Mouse (Mus musculus) activated CD4-positive, CD25-positive, alpha-beta regulatory T cell, adult 4 months (primary cell): ENCODE results near the gene Tbc1d10c. TPM values are rescaled to one million over a fixed set of nuclear protein-coding genes. Genes with fewer than 3 reads are reported as not detected.

Experiments
- ATAC-seq: one replicate; pipeline ENCODE4 v1.8.0; 2017
- polyA plus RNA-seq, 2 experiments: library from polyadenylated mRNA; unstranded; fragments of 100-300 nt; shearing (Covaris generic); gene quantifications; one replicate each; pipeline ENCODE4 v1.2.1; 2017

Gene Tbc1d10c
- polyA plus RNA-seq, 2 experiments from 2014 or later = 548 to 733 TPM

DNA sequence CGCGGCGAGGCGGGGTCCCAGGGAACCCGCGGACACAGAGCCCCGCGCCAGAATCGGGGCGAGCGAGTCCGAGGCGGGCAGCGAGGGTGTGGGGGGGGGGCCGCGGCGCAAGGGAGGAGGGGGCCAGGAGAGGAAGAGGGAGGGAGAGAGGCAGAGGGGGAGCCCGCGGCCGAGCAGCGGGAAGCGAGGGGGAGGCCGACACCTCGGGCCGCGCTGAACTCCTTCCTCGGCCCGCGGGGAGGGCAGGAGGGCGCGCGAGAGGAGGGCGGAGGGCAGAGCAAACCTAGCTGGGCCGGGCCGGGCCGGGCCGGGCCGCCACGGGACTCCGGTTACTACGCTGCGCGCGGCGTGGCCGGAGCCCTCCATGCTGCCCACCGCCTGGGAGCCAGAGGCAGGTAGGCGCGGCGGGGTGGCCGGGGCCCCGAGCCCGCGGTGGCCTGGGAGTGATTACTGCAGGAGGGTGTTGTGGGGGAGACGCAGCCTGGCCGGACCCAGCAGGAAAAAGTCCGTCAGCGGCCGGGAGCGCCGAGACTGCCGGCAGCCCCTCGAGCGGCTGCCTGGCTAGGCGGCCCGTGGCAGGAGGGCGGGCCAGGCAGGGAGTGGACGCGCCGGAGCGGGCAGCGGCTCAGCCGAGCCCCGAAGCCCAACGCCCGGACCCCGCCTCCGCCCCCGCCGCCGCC lies 23.8 kb upstream of the Tbc1d10c start:
- peak; percentile 33 for ATAC-seq

DNA sequence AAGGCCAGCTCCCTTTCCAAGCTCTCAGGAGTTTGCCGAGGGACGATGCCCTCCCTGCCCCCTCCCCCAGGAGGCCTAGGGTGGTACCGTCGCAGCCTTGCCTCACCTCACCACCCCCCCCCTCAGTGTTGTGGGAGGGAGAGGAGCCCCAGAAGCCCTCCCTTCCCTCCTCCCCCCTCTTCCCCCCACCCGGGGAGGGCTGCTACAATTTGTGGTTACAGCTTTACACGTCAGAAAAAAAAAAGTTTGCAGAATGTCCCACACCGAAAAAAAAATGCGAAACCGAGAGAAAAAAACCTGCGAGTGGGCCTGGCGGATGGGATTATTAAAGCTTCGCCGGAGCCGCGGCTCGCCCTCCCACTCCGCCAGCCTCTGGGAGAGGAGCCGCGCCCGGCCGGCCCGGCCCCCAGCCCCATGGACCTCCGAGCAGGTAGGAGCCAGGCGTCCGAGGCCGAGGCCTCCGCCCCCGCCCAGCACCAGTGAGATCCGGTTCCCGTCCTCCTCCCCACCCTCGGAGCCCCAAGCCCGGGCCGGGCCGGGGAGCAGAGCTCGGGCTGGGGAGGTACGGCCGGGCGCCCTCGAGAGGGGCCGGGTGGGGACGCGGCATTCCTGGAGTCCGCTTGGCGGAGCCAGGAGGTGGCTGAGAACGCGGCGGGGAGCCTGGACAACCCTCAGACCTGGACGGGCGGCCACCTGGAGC lies 23.1 kb upstream of the Tbc1d10c start, which contains the start of the genes Clcf1 and AC109138.7:
Gene Clcf1 (plus strand): TSS at position 168 of the 700 bp plus-strand sequence.
Gene AC109138.7 (plus strand): TSS at position 287 of the 700 bp plus-strand sequence.
- peak; percentile 69 for ATAC-seq

DNA sequence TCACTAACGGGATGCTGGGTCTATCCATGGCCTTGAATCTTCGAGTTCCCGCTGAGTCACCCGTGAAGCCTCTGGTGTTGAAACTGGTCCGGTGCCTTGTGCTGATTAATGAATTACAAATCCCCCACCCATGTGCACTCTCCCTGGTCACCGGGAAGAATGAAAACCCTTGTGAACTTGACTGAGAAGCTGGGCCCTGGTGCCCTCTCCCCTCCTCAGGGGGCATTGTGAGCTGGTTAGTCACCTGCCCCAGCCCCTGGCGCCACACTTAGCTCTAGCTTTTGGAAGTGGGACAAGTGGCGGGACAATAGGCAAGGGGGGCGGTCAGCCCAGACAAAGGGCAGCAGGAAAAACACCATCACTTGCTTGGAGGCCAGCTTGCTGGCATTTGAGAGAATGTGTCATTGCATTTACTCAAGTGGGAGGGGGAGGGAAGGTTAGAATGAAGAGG lies 22.5 kb upstream of the Tbc1d10c start:
- no peak for ATAC-seq

DNA sequence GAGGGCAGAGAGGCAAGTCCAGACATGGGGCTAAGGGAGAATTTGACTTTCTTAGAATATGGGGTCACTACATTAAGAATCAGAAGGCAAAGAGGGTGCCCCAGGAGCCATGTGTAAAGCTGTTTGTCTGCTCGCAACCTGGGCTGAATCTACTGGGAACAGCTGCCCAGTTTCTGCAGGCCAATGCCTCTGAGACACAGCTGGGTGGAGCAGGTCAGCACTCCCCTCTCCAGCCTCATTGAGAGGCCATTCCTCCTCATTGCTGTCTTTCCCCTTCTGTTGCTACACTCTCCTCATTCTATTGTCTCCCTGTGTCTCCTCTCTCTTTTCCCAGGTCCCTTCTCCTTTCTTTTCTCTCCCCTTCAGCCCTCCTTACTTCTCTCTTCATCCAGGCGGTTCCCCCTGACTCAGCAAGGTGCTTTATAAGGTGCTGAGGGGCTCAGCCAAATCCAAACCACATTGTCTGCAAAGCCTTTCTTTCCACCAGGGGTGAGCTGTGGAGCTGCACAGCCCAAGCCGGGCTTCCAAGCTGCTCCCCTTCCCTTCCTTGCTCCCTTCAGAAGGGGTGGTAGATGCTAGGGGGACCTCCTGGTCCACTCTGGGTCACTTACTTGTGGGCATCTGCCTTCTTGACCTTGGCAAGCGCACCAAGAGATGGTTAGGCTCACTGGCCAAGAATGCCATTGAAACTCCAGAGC lies 21.0 kb upstream of the Tbc1d10c start:
- ATAC-seq = no peak

DNA sequence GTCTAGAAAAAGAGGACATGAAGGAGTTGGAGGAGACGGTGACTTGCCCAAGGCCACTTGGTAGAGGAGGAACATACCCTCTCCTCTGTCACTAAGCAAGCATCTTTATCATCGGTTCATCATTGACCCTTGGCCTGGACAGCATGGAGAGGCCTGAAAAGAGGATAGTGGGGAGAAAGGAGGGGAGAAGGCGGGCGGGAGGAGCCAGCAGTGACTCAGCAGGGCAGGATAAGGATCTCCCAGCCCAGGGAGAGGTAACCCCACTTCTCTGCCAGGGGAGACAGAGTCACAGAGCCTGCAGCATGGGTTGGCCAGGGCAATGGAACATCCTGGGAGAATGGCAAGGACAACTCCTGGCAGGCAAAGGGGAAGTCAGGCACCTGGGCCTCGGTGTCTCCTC lies 17.5 kb upstream of the Tbc1d10c start:
- no peak for ATAC-seq

DNA sequence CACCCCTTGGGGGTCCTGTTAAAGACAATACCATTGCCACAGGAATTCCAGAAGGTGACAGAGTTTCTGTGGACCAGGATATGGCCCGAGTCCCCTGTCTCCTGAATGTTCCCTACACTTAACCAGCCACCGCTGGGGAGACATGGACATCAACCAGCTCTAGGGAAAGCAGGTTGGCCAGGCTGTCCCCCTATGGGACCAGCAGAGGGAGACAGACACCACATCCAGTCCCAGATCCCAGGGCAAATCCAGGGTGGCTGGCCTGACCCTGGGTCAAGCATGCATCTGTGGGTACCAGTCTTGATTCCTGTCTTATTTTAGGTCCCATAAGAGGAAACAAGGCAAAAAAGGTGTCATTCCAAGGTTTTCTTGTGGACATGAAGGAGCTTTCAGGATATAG lies 15.9 kb upstream of the Tbc1d10c start:
- no peak for ATAC-seq

DNA sequence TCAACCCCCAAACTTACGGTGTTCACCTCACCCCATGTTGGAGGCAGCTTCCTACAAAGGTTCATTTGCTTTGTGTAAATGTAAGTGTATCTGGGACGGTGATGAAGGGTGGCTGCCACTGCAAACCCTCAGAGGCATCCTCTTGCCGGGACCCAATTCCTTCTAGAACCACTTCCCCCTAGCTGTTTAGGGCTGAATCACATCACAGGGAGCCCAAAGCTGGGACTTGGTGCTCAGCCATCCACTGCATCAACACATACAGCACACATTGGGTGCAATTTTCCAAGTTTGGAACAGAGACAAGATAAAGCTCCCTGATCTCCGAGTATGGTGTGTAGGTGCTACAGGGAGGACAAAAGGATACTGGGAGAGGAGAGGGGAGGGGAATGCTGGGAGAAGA lies 13.8 kb upstream of the Tbc1d10c start:
- no peak for ATAC-seq

DNA sequence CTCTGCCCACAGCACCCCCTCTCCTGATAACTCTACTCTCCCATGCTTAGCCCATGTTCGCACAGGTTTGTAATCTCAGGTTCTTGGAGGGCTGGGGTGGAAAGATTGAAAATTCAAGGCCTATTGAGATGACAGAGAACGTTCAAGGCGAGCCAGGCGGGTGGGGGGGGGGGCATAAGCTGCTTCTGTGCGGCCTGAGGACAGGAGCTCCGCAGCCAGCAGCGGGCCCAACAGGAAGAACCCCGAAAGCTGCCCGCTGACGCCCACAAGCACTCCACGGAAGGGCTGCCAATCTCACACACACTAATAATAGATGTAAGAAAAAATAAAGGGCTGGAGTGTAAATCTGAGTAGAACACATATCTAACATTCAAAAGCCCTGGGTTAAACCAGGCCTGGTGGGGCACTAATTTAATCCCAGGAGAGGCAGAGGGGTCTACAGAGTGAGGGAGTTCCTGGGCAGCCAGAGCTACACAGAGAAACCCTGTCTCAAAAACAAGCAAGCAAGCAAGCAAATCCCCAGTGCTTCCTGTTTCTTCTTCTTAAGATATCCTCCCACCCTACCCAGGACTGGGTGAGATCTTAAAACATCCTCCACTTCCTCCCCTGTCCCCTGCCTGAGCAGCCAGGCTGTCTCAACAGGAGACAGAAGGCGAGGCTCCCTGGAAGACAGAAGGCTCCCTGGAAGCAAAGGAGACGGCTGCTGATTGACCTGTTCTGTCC lies 12.7 kb upstream of the Tbc1d10c start:
- ATAC-seq = peak; percentile 47

DNA sequence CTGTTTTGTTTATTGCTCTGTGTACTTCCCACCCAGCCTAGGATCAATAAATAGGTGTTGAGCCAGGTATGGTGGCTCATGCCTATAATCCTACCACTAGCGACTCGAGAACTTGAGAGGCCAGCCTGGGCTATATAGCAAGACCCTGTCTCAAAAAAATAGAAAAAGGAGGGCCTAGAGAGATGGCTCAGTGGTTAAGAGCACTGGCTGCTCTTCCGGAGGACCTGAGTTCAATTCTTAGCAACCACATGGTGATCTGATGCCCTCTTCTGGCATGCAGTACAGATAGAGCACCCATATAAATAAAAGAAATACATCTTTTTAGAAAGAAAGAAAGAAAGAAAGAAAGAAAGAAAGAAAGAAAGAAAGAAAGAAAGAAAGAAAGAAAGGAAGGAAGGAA lies 12.1 kb upstream of the Tbc1d10c start:
- ATAC-seq = peak; percentile 32

DNA sequence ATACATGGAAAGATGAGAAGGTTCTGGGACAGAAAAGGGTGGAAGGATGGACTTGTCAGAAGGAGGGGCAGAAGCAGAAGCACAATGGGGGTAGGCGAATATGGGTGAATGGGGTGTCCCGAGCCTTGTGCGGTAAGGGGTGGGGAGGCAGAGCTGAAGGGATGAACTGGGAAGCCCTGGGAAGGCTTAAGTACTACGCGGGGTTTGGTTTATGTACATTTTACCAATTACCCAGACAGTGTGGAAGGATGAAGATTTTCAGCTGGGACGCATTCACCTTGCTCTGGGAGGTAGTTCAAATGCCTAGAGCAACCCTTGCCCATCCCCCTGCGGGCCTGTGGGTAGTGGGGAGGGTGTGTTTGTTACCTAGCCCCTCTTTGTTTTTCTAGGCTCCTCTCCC lies 11.1 kb upstream of the Tbc1d10c start:
- ATAC-seq = no peak

DNA sequence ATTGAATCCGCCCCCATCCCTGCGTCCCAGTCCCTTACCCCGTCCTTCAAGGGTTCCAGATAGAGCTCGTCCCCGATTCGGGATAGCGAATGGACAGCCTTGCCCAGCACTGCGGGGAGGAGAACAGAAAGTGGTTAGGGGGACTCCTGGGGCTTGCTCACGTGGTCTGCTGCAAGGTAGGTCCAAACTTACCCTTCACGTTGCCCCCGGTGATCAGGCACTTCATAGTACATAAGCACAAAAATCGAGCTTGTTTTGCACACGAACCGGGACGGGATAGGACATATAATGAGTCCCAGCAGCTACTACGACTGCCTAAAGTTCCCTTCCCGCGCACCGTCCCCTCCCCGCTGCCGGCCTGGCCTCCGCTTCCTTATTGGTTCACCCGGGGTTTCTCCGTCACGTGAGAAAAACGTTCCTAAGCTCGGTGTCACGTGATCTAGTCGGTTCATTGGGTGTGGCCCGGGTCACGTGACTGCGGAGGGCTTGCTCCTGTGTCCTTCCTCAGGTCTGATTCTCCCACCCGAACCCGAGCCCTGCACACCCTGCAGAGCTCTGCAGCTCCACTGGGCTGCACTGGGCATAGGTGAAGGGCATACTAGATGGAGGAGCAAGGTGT lies 10.3 kb upstream of the Tbc1d10c start, which contains the start of gene Rad9a:
Gene Rad9a (minus strand): TSS at position 372 of the 619 bp plus-strand sequence.
- ATAC-seq = peak; percentile 53

DNA sequence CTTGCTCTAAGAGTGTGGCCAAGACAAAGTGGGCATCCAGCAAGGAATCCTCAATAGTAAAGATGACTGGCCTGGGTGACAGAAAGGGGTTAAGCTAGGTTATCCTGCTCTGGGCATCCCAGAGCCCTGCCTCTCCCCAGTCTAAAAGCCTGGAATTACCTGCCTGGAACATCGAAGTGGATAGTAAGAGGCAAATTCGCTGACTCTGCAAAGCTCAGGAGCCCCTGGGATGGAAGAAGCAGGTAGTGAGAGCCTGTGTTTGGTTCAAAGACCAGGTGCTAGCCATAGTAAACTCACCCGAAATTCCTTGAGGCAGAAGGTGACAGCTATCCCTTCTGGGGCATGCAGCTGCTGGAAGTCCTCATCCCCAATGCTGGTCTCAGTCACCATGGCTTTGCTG lies 6.1 kb upstream of the Tbc1d10c start:
- no peak for ATAC-seq

DNA sequence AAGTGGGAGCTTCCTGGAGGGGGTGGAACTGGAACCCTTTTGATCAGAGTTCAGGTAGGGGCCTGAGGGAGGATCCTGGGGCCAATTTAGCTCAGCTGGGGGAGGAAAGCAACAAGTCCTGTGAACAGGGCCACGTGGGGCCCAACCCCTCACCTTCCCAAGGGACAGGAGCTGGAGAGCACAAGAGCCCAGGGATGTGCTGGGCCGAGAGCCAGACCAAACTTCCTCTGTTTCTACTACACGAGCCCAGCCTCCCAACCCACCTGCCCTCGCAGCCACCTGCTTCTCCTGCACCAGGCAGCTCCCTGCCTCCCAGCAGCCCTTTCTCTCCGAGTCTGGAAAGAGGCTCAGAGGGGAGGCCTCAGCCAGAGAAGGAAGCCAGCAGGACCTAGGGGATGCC lies 5.5 kb upstream of the Tbc1d10c start:
- ATAC-seq = no peak

DNA sequence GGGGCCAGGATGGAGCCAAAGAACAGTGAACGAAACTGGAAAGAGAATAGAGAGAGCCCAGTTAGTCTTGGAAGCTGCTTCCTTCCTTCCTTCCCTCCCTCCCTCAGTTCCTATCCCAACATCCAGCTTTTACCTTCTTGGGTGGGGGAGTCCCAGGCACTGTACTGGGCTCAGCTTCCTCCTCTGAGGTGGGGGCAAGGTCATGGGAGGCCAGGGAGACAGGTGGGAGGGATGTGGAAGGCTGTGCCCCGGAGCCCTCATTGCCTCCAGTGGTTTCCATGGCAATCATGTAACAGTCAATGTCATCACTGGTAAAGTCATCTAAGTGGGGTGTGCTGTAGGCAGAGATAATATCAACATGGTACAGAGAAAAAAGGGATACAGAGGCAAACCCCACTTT lies 5.0 kb upstream of the Tbc1d10c start:
- no peak for ATAC-seq

DNA sequence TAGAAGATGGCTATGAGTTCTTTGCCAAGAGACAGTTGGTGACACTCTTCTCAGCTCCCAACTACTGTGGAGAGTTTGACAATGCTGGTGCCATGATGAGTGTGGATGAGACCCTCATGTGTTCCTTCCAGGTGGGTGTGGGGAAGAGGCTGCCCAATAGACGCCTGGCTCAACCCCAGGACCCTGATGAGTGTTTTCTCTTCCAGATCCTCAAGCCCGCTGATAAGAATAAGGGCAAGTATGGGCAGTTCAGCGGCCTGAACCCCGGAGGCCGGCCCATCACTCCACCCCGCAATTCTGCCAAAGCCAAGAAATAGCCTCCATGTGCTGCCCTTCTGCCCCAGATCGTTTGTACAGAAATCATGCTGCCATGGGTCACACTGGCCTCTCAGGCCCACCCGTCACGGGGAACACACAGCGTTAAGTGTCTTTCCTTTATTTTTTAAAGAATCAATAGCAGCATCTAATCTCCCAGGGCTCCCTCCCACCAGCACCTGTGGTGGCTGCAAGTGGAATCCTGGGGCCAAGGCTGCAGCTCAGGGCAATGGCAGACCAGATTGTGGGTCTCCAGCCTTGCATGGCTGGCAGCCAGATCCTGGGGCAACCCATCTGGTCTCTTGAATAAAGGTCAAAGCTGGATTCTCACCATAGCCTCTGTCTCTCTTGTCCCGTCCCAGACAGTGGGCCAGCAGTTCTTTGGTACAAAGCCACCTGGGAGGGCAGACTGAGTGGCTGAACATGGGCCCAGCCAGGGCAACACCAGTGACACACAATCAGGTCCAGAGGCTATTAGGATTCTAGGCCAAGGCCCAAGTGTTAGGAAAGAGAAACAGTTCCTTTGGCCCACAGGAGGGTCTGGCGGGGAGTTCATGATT lies 3.9 kb upstream of the Tbc1d10c start:
- no peak for ATAC-seq

DNA sequence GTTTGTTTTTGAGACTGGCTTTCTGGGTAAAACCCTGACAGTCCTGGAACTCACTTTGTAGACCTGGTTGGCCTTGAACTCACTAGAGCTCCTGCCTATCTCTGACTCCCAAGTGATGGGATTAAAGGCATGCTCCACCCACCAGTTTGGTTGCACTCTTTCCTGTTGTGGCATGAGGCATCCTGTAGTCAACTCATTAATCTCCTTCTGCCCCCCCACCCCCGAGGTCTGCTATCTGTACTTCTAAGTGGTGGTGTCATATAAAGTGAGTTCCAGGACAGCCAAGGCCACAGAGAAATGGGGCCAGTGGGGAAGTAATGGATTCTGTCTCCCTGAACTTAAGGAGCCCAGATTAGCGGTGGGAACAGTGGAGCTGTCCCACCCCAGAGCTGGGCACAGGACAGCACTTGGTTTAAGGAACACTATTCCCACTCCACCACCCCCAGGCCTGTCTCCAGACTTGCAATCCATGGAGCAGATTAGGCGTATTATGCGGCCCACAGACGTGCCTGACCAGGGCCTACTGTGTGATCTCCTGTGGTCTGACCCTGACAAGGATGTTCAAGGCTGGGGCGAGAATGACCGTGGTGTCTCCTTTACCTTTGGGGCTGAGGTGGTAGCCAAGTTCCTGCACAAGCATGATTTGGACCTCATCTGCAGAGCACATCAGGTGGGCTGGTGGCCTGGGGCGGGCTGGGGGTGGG lies 3.1 kb upstream of the Tbc1d10c start:
- ATAC-seq = no peak

DNA sequence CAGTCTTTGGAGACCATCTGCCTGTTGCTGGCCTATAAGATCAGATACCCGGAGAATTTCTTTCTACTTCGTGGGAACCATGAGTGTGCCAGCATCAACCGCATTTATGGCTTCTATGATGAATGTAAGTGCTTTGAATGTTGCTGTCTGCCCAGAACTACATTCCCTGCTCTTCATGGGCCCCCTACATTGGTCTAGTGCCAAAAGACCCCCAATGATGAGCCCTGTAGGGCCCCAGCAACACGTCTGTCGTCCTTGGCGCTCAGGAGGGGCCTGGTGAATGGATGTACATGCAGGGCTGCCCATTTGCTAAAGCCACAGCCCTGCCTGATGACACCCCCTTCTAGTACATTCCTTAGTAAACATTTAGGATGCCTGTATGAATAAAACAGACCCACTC lies 2.0 kb upstream of the Tbc1d10c start:
- no peak for ATAC-seq

DNA sequence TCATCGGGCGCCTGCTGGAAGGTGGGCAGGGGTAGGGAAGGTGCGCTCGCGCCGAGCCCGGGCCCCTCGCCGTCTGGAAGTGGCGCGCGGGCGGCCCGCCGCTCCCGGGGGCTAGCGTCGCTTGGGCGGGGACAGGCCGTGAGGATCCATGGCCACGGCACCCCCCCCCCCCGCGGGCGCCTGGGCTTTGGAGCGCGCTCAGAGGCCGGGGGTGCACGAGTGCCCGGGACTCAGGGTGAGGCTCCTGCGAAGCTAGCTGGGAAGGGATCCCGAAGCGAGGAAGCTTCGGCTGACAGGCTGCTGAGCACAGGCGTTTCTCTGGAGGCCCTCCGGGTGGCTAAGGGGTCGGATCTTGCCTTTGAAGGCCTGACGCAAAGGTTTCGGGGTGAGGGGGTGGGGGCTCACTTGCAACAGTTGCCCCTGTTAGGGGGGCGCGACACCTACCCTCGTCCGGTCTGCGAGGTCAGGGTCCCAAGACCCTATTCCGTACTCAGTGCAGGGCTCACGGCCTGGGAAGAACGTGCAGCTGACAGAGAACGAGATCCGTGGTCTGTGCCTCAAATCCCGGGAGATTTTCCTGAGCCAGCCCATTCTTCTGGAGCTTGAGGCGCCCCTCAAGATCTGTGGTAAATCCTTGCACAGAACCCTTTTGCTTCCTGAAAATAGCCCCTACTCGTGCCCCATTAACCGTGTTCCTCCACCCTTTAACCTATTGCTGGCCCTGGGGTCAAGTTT lies 1.3 kb upstream of the Tbc1d10c start:
- no peak for ATAC-seq

DNA sequence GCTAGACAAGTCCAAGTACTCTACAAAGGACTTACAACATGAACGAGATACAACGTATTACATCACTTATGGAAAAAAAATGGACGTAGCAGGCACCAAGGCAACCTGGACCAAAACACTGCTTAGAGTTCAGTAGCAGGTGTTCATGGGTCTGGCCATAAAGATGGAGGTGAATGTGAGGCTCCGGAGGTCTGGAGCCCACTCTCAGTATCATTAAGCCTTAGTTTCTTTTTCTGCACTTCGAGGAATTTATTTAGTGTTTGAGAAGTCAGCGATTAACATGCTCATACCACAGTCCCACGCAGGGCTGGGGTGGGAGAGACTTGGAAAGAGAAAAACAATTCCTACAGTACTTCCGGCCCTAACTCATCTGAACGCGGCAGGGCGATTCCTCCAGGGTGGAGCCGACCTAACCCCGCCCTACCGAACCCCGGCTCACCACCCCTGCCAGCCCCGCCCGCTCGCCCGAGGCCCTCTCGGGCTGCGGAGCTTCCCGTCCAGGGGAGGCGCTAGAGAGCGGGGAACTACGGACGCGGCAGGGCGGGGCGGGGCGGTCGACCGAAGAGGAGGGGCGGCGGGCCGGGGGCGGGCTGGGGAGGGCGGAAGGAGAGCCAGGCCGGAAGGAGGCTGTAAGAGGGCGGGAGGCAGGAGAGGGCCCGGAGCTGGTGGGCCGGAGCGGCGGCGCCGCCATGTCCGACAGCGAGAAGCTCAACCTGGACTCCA lies 605 bp upstream of the Tbc1d10c start, which contains the start of gene Ppp1ca:
Gene Ppp1ca (plus strand): TSS at position 538 of the 723 bp plus-strand sequence.
- peak; percentile 73 for ATAC-seq
